Mouse (Mus musculus) MEL (cell line): Measurements from ENCODE around the gene Tfpi. TPM values are rescaled to one million over a fixed set of nuclear protein-coding genes. Genes with fewer than 3 reads are reported as not detected.

Experiments
- DNase-seq: peaks from one replicate; pipeline ENCODE4 v3.0.0; 2011; ENCODE audit warnings: low read depth, low spot score
- H3K27ac ChIP-seq: 2 replicates; pipeline ENCODE4 v1.5.1; 2012; ENCODE audit warnings: low read depth, mild to moderate bottlenecking, control low read depth, low read length, moderate library complexity; ENCODE audit not compliant: control insufficient read depth
- H3K27me3 ChIP-seq, 2 experiments: fragments of 150-350 bp in 1 of 2; sonication (generic) in 1 of 2; 2 replicates each; pipeline ENCODE4 v1.6.1; 2012; ENCODE audit warnings: low read length in 2 of 2, mild to moderate bottlenecking in 2 of 2, improper control_type of control experiment in 1 of 2, moderate library complexity in 1 of 2; ENCODE audit not compliant: insufficient read depth in 2 of 2, control insufficient read depth in 1 of 2
- H3K36me3 ChIP-seq, 2 experiments: 2 replicates each; pipeline ENCODE4 v1.6.1; 2012 to 2014; ENCODE audit warnings: low read length in 2 of 2, improper control_type of control experiment in 1 of 2, inconsistent platforms in 1 of 2, mild to moderate bottlenecking in 1 of 2; ENCODE audit not compliant: insufficient read depth in 2 of 2, control insufficient read depth in 1 of 2
- H3K4me1 ChIP-seq, 2 experiments: fragments of 150-350 bp in 1 of 2; sonication (generic) in 1 of 2; 2 replicates each; pipeline ENCODE4 v1.6.1; 2012; ENCODE audit warnings: low read length in 2 of 2, improper control_type of control experiment in 1 of 2, mild to moderate bottlenecking in 1 of 2; ENCODE audit not compliant: insufficient read depth in 2 of 2, control insufficient read depth in 1 of 2
- H3K4me3 ChIP-seq, 2 experiments: fragments of 150-350 bp in 1 of 2; sonication (generic) in 1 of 2; 2 replicates each; pipeline ENCODE4 v1.5.1; 2012; ENCODE audit warnings: low read depth in 2 of 2, low read length in 2 of 2, mild to moderate bottlenecking in 2 of 2, moderate library complexity in 2 of 2, control low read depth in 1 of 2, improper control_type of control experiment in 1 of 2; ENCODE audit not compliant: control insufficient read depth in 1 of 2, insufficient read depth in 1 of 2
- H3K79me2 ChIP-seq: 2 replicates; pipeline ENCODE4 v1.6.1; 2012; ENCODE audit warnings: mild to moderate bottlenecking, low read length, moderate library complexity; ENCODE audit not compliant: control insufficient read depth, poor library complexity, insufficient read depth
- H3K9ac ChIP-seq: 2 replicates; pipeline ENCODE4 v1.6.1; 2012; ENCODE audit warnings: low read depth, mild to moderate bottlenecking, control low read depth, low read length, moderate library complexity; ENCODE audit not compliant: control insufficient read depth, poor library complexity, severe bottlenecking
- H3K9me3 ChIP-seq: fragments of 150-350 bp; sonication (generic); replicated peaks from 2 replicates; pipeline ENCODE4 v1.6.1; 2012; ENCODE audit warnings: mild to moderate bottlenecking, low read length, improper control_type of control experiment, moderate library complexity; ENCODE audit not compliant: insufficient read depth
- BHLHE40 ChIP-seq: IDR thresholded peaks from 2 replicates; pipeline ENCODE4 v1.6.1; 2012; ENCODE audit warnings: low read depth, mild to moderate bottlenecking, inconsistent platforms, low read length, improper control_type of control experiment, borderline replicate concordance
- CTCF ChIP-seq, 3 experiments: IDR thresholded peaks in 2 of 3; conservative IDR thresholded peaks in 1 of 3; 2 replicates each; pipeline ENCODE4 v1.5.1; 2011 to 2012; ENCODE audit warnings: low read length in 3 of 3, low read depth in 2 of 3, mild to moderate bottlenecking in 2 of 3, improper control_type of control experiment in 1 of 3, inconsistent platforms in 1 of 3, mixed read lengths in 1 of 3, moderate library complexity in 1 of 3; ENCODE audit not compliant: control insufficient read depth in 1 of 3, insufficient read depth in 1 of 3, poor library complexity in 1 of 3, severe bottlenecking in 1 of 3
- ELF1 ChIP-seq: IDR thresholded peaks from 2 replicates; pipeline ENCODE4 v1.6.1; 2014; ENCODE audit warnings: low read depth, mild to moderate bottlenecking, inconsistent platforms, low read length, improper control_type of control experiment, moderate library complexity
- EP300 ChIP-seq, 2 experiments: IDR thresholded peaks; 2 replicates each; pipeline ENCODE4 v1.6.1; 2011; ENCODE audit warnings: improper control_type of control experiment in 2 of 2, low read length in 2 of 2, low read depth in 1 of 2, mild to moderate bottlenecking in 1 of 2
- ETS1 ChIP-seq: IDR thresholded peaks from 2 replicates; pipeline ENCODE4 v1.6.1; 2012; ENCODE audit warnings: low read depth, mild to moderate bottlenecking, inconsistent platforms, low read length, improper control_type of control experiment, moderate library complexity
- GATA1 ChIP-seq: IDR thresholded peaks from 2 replicates; pipeline ENCODE4 v1.6.1; 2011; ENCODE audit warnings: low read depth, low read length, improper control_type of control experiment
- JUND ChIP-seq: IDR thresholded peaks from 2 replicates; pipeline ENCODE4 v1.6.1; 2011; ENCODE audit warnings: low read depth, mild to moderate bottlenecking, improper control_type of control experiment, low read length
- MAFK ChIP-seq: IDR thresholded peaks from 2 replicates; pipeline ENCODE4 v1.6.1; 2011; ENCODE audit warnings: low read depth, mild to moderate bottlenecking, low read length, improper control_type of control experiment, borderline replicate concordance
- MAZ ChIP-seq: IDR thresholded peaks from 2 replicates; pipeline ENCODE4 v1.6.1; 2012; ENCODE audit warnings: low read depth, mild to moderate bottlenecking, inconsistent platforms, low read length, improper control_type of control experiment
- MYC ChIP-seq: IDR thresholded peaks from 2 replicates; pipeline ENCODE4 v1.6.1; 2011; ENCODE audit warnings: low read depth, mild to moderate bottlenecking, low read length, improper control_type of control experiment, moderate library complexity
- NELFE ChIP-seq: IDR thresholded peaks from 2 replicates; pipeline ENCODE4 v1.6.1; 2011; ENCODE audit warnings: low read depth, low read length, improper control_type of control experiment
- POLR2AphosphoS2 ChIP-seq: IDR thresholded peaks from 2 replicates; pipeline ENCODE4 v1.6.1; 2011; ENCODE audit warnings: low read length, improper control_type of control experiment
- POLR2AphosphoS5 ChIP-seq: IDR thresholded peaks from 2 replicates; pipeline ENCODE4 v1.6.1; 2012; ENCODE audit warnings: low read depth, borderline replicate concordance, mild to moderate bottlenecking, inconsistent platforms, low read length, moderate library complexity, mixed read lengths
- RCOR1 ChIP-seq: IDR thresholded peaks from 2 replicates; pipeline ENCODE4 v1.6.1; 2012; ENCODE audit warnings: low read depth, mild to moderate bottlenecking, inconsistent platforms, low read length, improper control_type of control experiment
- SIN3A ChIP-seq: IDR thresholded peaks from 2 replicates; pipeline ENCODE4 v1.6.1; 2012; ENCODE audit warnings: low read length, improper control_type of control experiment, inconsistent platforms
- TAL1 ChIP-seq: IDR thresholded peaks from 2 replicates; pipeline ENCODE4 v1.6.1; 2012; ENCODE audit warnings: mild to moderate bottlenecking, inconsistent platforms, low read length, moderate library complexity, mixed read lengths
- TBP ChIP-seq: IDR thresholded peaks from 2 replicates; pipeline ENCODE4 v1.8.0; 2011; ENCODE audit warnings: low read depth, low read length, improper control_type of control experiment
- UBTF ChIP-seq: IDR thresholded peaks from 2 replicates; pipeline ENCODE4 v1.6.1; 2012; ENCODE audit warnings: low read depth, mild to moderate bottlenecking, inconsistent platforms, low read length, improper control_type of control experiment, moderate library complexity, borderline replicate concordance; ENCODE audit not compliant: insufficient read depth
- USF1 ChIP-seq: IDR thresholded peaks from 2 replicates; pipeline ENCODE4 v1.6.1; 2014; ENCODE audit warnings: low read depth, mild to moderate bottlenecking, inconsistent platforms, low read length, improper control_type of control experiment, moderate library complexity
- USF2 ChIP-seq, 2 experiments: IDR thresholded peaks; 2 replicates each; pipeline ENCODE4 v1.6.1; 2011 to 2012; ENCODE audit warnings: improper control_type of control experiment in 2 of 2, low read length in 2 of 2, borderline replicate concordance in 1 of 2, inconsistent platforms in 1 of 2, low read depth in 1 of 2, mild to moderate bottlenecking in 1 of 2; ENCODE audit not compliant: insufficient read depth in 1 of 2
- ZC3H11A ChIP-seq: IDR thresholded peaks from 2 replicates; pipeline ENCODE4 v1.6.1; 2012; ENCODE audit warnings: low read depth, mild to moderate bottlenecking, inconsistent platforms, low read length, improper control_type of control experiment
- ZMIZ1 ChIP-seq: IDR thresholded peaks from 2 replicates; pipeline ENCODE4 v1.6.1; 2012; ENCODE audit warnings: low read depth, mild to moderate bottlenecking, inconsistent platforms, low read length, improper control_type of control experiment, moderate library complexity
- polyA plus RNA-seq, 2 experiments: library from polyadenylated mRNA; stranded (reverse) in 1 of 2; unstranded in 1 of 2; fragments of >175 nt in 1 of 2; fragments of >200 nt in 1 of 2; gene quantifications; 2 replicates each; pipeline versions ENCODE4 v1.2.1 to v1.2.4; 2012; ENCODE audit warnings: low replicate concordance in 2 of 2, low read depth in 1 of 2; ENCODE audit not compliant: insufficient read length in 2 of 2, insufficient read depth in 1 of 2, missing spikeins in 1 of 2
- total RNA-seq: library from RNA; depleted of rRNA; stranded (reverse); fragments of 300-350 nt; gene quantifications from 2 replicates; pipeline ENCODE4 v1.2.3, GENCODE M21; 2012

Gene Tfpi
- total and polyA plus RNA-seq, 3 experiments, result 1.1 to 2.5 TPM; not detected in 1

- DNase-seq, result no peak
- H3K9ac ChIP-seq, result no peak overlapping the region
- H3K27me3 ChIP-seq, result peaks cover 12% of the 10 kb centered on the region in 2 experiments
- TF ChIP-seq TAL1 (no peak), MAFK (no peak), ZC3H11A (no peak)
- no peak overlapping the region for H3K4me3 ChIP-seq
- no peaks in the 10 kb centered on the region for H3K36me3 ChIP-seq
- no peaks in the 10 kb centered on the region for H3K4me1 ChIP-seq
- H3K27ac ChIP-seq, result no peak overlapping the region
- no peaks in the 10 kb centered on the region for H3K9me3 ChIP-seq
- no peaks in the 10 kb centered on the region for H3K79me2 ChIP-seq
Observed at GRCm38 (mm10) chr2:84428836-84429235, 47.7 kb downstream of the Tfpi start.

DNA sequence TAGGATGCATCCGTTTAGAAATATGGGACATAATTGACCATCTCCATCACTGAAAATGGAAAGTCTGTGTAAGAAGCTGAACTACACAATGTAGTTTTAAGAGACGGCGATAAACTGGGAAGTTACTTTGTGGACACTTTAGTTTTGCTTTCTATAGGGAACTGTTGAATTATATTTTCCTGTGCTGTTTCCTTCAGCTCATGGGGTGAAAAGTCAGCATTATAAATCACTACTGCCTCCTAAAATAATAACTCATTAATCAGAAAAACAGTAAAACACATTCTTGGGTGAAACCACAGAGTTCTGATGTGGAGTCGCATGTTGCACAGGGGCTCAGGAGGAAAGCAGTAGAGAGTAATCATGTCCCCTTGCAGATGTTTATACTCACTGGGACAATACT is 50.0 kb downstream of the Tfpi start:
- TF ChIP-seq USF2 (IDR thresholded peaks at IDR 0.05; ENCODE audit: borderline replicate concordance in 1 of 2, insufficient read depth in 1 of 2, low read depth in 1 of 2, low read length in 2 of 2), result no peak
- TF ChIP-seq, all 39 proteins: peak for 0
- H3K4me3 ChIP-seq, result no peak overlapping the region
- H3K27ac ChIP-seq, result no peak overlapping the region

DNA sequence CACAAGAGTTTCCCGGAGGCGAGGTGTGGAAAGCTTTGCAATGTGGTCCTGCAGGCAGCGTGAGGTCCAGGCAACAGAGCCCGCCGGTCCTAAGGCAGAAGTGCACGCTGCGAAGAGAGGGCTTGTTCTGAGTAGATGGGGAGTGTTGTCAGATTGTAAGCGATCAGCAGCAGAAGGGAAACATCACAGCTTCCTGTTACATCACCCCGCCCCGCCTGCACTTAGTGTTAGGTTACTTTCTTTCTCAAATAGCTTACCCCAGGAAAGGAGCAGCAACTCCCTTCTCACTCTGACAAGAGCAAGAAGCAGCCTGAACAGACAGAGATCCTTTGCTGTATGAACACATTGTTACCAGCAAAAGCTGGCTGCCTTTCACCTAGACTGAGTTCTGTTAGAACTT is 51.4 kb downstream of the Tfpi start, which contains the start of gene Calcrl:
Gene Calcrl (minus strand): TSS at position 274 of the 400 bp plus-strand sequence.
- H3K4me3 ChIP-seq, result no peak within 1 kb of the TSS
- peak; percentile 6 for DNase-seq
- H3K4me1 ChIP-seq, result no peaks in the 10 kb centered on the region
- H3K27me3 ChIP-seq, result peaks cover 9 to 13% of the 10 kb centered on the region in 2 experiments
- no peak within 1 kb of the TSS for H3K27ac ChIP-seq
- no peak within 1 kb of the TSS for H3K9ac ChIP-seq
- H3K36me3 ChIP-seq, result no peaks in the 10 kb centered on the region
- TF ChIP-seq TBP (no peak), RCOR1 (no peak), ELF1 (no peak), GATA1 (no peak), MAZ (no peak), POLR2AphosphoS2 (no peak), USF1 (no peak), NELFE (no peak), CTCF (IDR thresholded peaks at IDR 0.05 in 2 of 3, conservative IDR thresholded peaks at IDR 0.05 in 1 of 3; ENCODE audit: control insufficient read depth in 1 of 3, insufficient read depth in 1 of 3, low read depth in 2 of 3, low read length in 3 of 3, poor library complexity in 1 of 3, severe bottlenecking in 1 of 3) (no peak), POLR2AphosphoS5 (no peak), MAFK (no peak), ETS1 (no peak), JUND (no peak), TAL1 (no peak), UBTF (no peak), EP300 (IDR thresholded peaks at IDR 0.05; ENCODE audit: low read depth in 1 of 2, low read length in 2 of 2) (no peak), ZMIZ1 (no peak), SIN3A (no peak), MYC (no peak), BHLHE40 (no peak)
- no peaks in the 10 kb centered on the region for H3K9me3 ChIP-seq
- H3K79me2 ChIP-seq, result no peaks in the 10 kb centered on the region

More for the DNA sequence above, 50.0 kb downstream of the Tfpi start:
- no peak for DNase-seq
- Histone ChIP-seq H3K79me2 (no peaks in the 10 kb centered on the region), H3K36me3 (no peaks in the 10 kb centered on the region), H3K9me3 (no peaks in the 10 kb centered on the region), H3K27me3 (peaks cover 7 to 13% of the 10 kb centered on the region in 2 experiments), H3K4me1 (no peaks in the 10 kb centered on the region), H3K9ac (no peak overlapping the region)
